Mouse (Mus musculus): ENCODE measurements around the gene Ccdc88c.

The Ccdc88c gene

GRCm38 (mm10) chr12:100966253-100966652, 62.6 kb downstream of the Ccdc88c start:
- no peak for DNase-seq (ENCODE audit: low spot score)

GRCm38 (mm10) chr12:100965298-100965697, 63.6 kb downstream of the Ccdc88c start:
- no peak for DNase-seq (ENCODE audit: low spot score)

GRCm38 (mm10) chr12:100958621-100959592, 69.9 kb downstream of the Ccdc88c start:
- no peak for DNase-seq (ENCODE audit: low spot score)

GRCm38 (mm10) chr12:100958006-100958405, 70.8 kb downstream of the Ccdc88c start:
- peak; percentile 87 for DNase-seq (ENCODE audit: low spot score)

GRCm38 (mm10) chr12:100957257-100957656, 71.6 kb downstream of the Ccdc88c start:
- no peak for DNase-seq (ENCODE audit: low spot score)

GRCm38 (mm10) chr12:100956825-100957224, 72.0 kb downstream of the Ccdc88c start:
- DNase-seq (ENCODE audit: low spot score) = no peak

GRCm38 (mm10) chr12:100956028-100956427, 72.8 kb downstream of the Ccdc88c start:
- no peak for DNase-seq (ENCODE audit: low spot score)

GRCm38 (mm10) chr12:100953926-100954325, 74.9 kb downstream of the Ccdc88c start:
- no peak for DNase-seq (ENCODE audit: low spot score)

GRCm38 (mm10) chr12:100952193-100952931, 76.5 kb downstream of the Ccdc88c start:
- DNase-seq (ENCODE audit: low spot score) = peak; percentile 89

GRCm38 (mm10) chr12:100949146-100949545, 79.7 kb downstream of the Ccdc88c start:
- no peak for DNase-seq (ENCODE audit: low spot score)

- DNase-seq (ENCODE audit: low spot score) = no peak
Observed at GRCm38 (mm10) chr12:100948021-100948420, 80.8 kb downstream of the Ccdc88c start.

GRCm38 (mm10) chr12:100945948-100946347, 82.9 kb downstream of the Ccdc88c start:
- DNase-seq (ENCODE audit: low spot score) = no peak

- no peak for DNase-seq (ENCODE audit: low spot score)
Observed at GRCm38 (mm10) chr12:100945501-100945900, 83.4 kb downstream of the Ccdc88c start.

- no peak for DNase-seq (ENCODE audit: low spot score)
Observed at GRCm38 (mm10) chr12:100944921-100945336, 83.9 kb downstream of the Ccdc88c start.

- DNase-seq (ENCODE audit: low spot score) = no peak
Observed at GRCm38 (mm10) chr12:100943146-100943545, 85.7 kb downstream of the Ccdc88c start.

GRCm38 (mm10) chr12:100941361-100941760, 87.5 kb downstream of the Ccdc88c start:
- DNase-seq (ENCODE audit: low spot score) = no peak

- no peak for DNase-seq (ENCODE audit: low spot score)
Observed at GRCm38 (mm10) chr12:100937441-100938360, 91.2 kb downstream of the Ccdc88c start.

- no peak for DNase-seq (ENCODE audit: low spot score)
Observed at GRCm38 (mm10) chr12:100936737-100937136, 92.1 kb downstream of the Ccdc88c start.

- DNase-seq (ENCODE audit: low spot score) = peak; percentile 88
Observed at GRCm38 (mm10) chr12:100936116-100936515, 92.7 kb downstream of the Ccdc88c start.

- DNase-seq (ENCODE audit: low spot score) = no peak
Observed at GRCm38 (mm10) chr12:100934796-100935195, 94.1 kb downstream of the Ccdc88c start.

- DNase-seq (ENCODE audit: low spot score) = no peak
Observed at GRCm38 (mm10) chr12:100931653-100932052, 97.2 kb downstream of the Ccdc88c start.

GRCm38 (mm10) chr12:100928286-100928685, 100.6 kb downstream of the Ccdc88c start:
- DNase-seq (ENCODE audit: low spot score) = no peak
